Mouse (Mus musculus) cerebellum, postnatal 14 days (tissue): Measurements from ENCODE around the gene Tas2r135.

Experiments
- DNase-seq, 2 experiments: peaks; one replicate each; pipeline ENCODE4 v3.0.0; 2021; ENCODE audit warnings: mixed read lengths in 2 of 2

Tas2r135 gene

DNA sequence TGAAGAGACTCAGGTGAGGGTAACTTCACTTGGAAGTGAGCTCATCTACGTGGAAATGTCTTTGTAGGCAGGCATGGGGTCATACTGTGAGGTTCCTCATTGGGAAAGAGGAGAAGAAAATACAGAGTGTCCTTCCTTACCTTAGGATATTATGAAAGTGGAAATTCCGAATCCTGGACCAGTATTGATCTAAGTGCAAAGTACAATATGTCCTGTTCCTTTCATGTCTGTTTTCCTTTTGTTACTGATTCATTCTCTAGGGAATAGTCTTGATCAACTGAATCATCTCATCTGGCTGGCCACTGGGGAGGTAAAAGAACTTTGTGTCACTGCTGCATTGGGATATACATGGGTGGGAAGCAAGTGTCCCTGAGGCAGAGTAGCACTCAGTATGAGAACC, 30.3 kb downstream of the Tas2r135 start:
- DNase-seq: no peak

DNA sequence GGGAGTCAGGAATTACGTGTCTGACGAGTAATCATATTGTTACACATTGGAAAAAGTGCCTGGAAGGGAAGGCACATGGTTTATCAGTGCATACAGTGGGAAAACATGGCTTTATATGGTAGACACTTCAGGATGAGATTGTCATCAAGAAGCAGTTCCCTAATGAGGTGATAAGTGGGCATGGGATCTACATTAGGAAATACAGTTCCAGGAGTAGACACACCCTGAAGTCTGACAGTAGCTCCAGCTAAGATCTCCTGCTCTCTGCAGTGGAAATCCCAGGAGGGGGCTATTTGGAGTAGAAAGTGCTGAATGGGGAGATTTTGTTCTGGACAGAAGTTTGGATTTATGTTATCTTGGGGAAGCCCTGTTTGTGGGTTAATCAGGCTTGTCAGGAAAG, 36.2 kb downstream of the Tas2r135 start:
- DNase-seq: no peak

DNA sequence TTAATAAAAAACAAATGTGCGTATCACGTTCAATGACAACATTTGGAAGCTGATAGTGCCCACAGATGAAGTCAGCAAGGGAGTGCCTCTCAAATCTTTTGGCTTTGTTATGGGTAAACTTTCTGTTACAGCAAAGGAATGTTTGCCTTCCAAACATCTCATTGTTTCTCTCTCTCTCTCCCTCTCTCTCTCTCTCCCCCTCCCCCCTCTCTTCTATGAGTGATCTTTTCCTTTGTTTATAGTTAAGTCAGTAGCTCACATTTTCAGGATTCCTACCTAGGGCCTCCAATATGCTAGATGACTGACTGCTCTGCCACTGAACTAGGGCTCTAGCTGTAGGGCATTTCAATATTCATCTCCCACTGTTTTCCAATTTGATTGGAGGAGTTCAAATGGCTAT, 39.3 kb downstream of the Tas2r135 start:
- no peak for DNase-seq

DNA sequence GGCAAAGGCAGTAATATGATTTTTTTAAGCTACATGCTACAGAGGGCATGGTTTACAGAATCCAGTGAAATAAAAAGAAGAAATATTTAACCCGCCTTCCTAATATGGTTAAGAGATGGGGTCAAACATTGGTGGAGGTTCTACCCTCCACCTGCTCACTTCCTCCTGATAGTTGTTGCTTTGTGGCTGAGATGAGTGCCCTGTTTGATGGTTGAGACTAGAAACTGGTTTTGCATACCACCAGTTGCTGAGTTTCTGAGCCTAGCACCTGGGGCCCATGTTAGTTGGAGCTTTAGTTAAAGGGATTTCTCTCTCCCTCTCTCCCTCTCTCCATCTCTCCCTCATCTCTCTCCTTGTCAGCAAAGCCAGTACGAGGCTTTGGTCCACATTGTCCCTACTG, 42.1 kb downstream of the Tas2r135 start:
- no peak for DNase-seq
